Mouse (Mus musculus) kidney, adult 2 months (tissue): ENCODE results near the gene Fbln1.
A peak's percentile ranks its signal among the peaks of the same experiment; 100 is the strongest.

Source experiments
- CTCF ChIP-seq: fragments of 200-500 bp; conservative IDR thresholded peaks from 2 replicates; pipeline ENCODE4 v1.5.1; 2011; ENCODE audit warnings: low read depth, mild to moderate bottlenecking, control low read depth, low read length, moderate library complexity, mixed read lengths; ENCODE audit not compliant: insufficient read depth, insufficient read length
- POLR2A ChIP-seq: fragments of 200-500 bp; IDR thresholded peaks from one replicate; pipeline ENCODE4 v1.6.1; 2011; ENCODE audit warnings: low read depth, low read length, control low read depth

- TF ChIP-seq CTCF (peak; percentile 92), POLR2A (no peak)
Measured at GRCm38 (mm10) chr15:85315378-85316025, 109.8 kb downstream of the Fbln1 start.
